In genomic region chr8:10409043-10409442, GRCm38 (mm10) we compare ENCODE assay signal across 19 mouse cellular contexts.
DNase-seq lines count a peak whose midpoint lies in the region; ATAC-seq lines count a peak whose summit lies in the region.
"Had no signal": no experiment of that assay in that cellular context is flagged by ENCODE, and none has a peak within 500 bp of the region (broad histone marks: within the 10 kb centered on the region; RNA-seq: fewer than 3 reads in every experiment).

No protein-coding gene starts in this region.

- 90% methylated on average over 9 of the region's 9 CpGs for WGBS in forebrain, embryonic 16.5 days
- 92% methylated on average over 9 of the region's 9 CpGs for WGBS in forebrain, embryonic 14.5 days
- WGBS in heart, embryonic 10.5 days = 86% methylated on average over 9 of the region's 9 CpGs

- 0 out of 2 replicates have a peak overlapping the region, but pooled peaks have one; percentile 23 for H3K27ac ChIP-seq in forebrain, embryonic 16.5 days (ENCODE audit: low read length)
- no peak overlapping the region for H3K27ac ChIP-seq in forebrain, embryonic 14.5 days (ENCODE audit: low read depth, low read length)
- no peak overlapping the region for H3K27ac ChIP-seq in heart, embryonic 10.5 days

- no peak overlapping the region for H3K4me3 ChIP-seq in forebrain, embryonic 16.5 days (replicated peaks; ENCODE audit: low read length)
- H3K4me3 ChIP-seq in forebrain, embryonic 14.5 days (ENCODE audit: low read depth, low read length) = no peak overlapping the region
- H3K4me3 ChIP-seq in heart, embryonic 10.5 days = no peak overlapping the region

- no peak for DNase-seq in forebrain, embryonic 14.5 days (ENCODE audit: low spot score)
- DNase-seq in heart, adult 11 months = peak; percentile 80
- DNase-seq in heart, embryonic 10.5 days (ENCODE audit: low spot score) = no peak
- DNase-seq: adrenal gland, adult 2 months; adrenal gland, adult 8-10 months; adrenal gland, postnatal 10 days; adrenal gland, postnatal 14 days; adrenal gland, postnatal 25 days; adrenal gland, postnatal 36 days; B cell, adult 2 months; cerebellum, adult 11 months; cerebellum, adult 11-12 months; cerebellum, adult 18-20 months had no signal

- no peak overlapping the region for H3K9ac ChIP-seq in forebrain, embryonic 16.5 days (replicated peaks; ENCODE audit: low read depth, low read length)
- no peak overlapping the region for H3K9ac ChIP-seq in forebrain, embryonic 14.5 days (ENCODE audit: low read length)

- H3K4me1 ChIP-seq in forebrain, embryonic 16.5 days (replicated peaks; ENCODE audit: control insufficient read depth, insufficient read depth, low read length) = peaks cover 21% of the 10 kb centered on the region
- peaks cover 5% of the 10 kb centered on the region; the same call in 1 of the 2 replicates for H3K4me1 ChIP-seq in forebrain, embryonic 14.5 days (ENCODE audit: control insufficient read depth, insufficient read depth, low read length)
- 0 out of 2 replicates have a peak, but pooled peaks cover 2% of the 10 kb centered on the region for H3K4me1 ChIP-seq in heart, embryonic 10.5 days

- no peaks in the 10 kb centered on the region for H3K27me3 ChIP-seq in forebrain, embryonic 16.5 days (replicated peaks; ENCODE audit: control insufficient read depth, insufficient read depth, low read length)
- no peaks in the 10 kb centered on the region for H3K27me3 ChIP-seq in forebrain, embryonic 14.5 days (replicated peaks; ENCODE audit: control insufficient read depth, insufficient read depth, low read length)
- no peaks in the 10 kb centered on the region for H3K27me3 ChIP-seq in heart, embryonic 10.5 days (ENCODE audit: insufficient read depth, poor library complexity, severe bottlenecking)
- H3K27me3 ChIP-seq: CH12.LX had no signal

- no peak overlapping the region for H3K4me2 ChIP-seq in forebrain, embryonic 16.5 days (ENCODE audit: low read length)
- no peak overlapping the region for H3K4me2 ChIP-seq in forebrain, embryonic 14.5 days (ENCODE audit: low read length)

- H3K36me3 ChIP-seq in forebrain, embryonic 16.5 days (ENCODE audit: control insufficient read depth, insufficient read depth) = no peaks in the 10 kb centered on the region
- no peaks in the 10 kb centered on the region for H3K36me3 ChIP-seq in forebrain, embryonic 14.5 days (ENCODE audit: control insufficient read depth, insufficient read depth, low read length)
- H3K36me3 ChIP-seq in heart, embryonic 10.5 days = no peaks in the 10 kb centered on the region
- H3K36me3 ChIP-seq: G1E had no signal

- no peaks in the 10 kb centered on the region for H3K9me3 ChIP-seq in forebrain, embryonic 16.5 days (ENCODE audit: control insufficient read depth, low read length)
- no peaks in the 10 kb centered on the region for H3K9me3 ChIP-seq in forebrain, embryonic 14.5 days (replicated peaks; ENCODE audit: control insufficient read depth, low read length)
- no peaks in the 10 kb centered on the region for H3K9me3 ChIP-seq in heart, embryonic 10.5 days

- ATAC-seq in forebrain, embryonic 16.5 days = no peak
- no peak for ATAC-seq in forebrain, embryonic 14.5 days
- ATAC-seq: activated CD4-positive, CD25-positive, alpha-beta regulatory T cell, adult 4 months; CD4-positive, CD25-positive, alpha-beta regulatory T cell, adult 4 months; Patski had no signal
